Mouse (Mus musculus): ENCODE results near the gene Glb1l2.

Gene Glb1l2

GRCm38 (mm10) chr9:26805935-26806666, at the start of gene Glb1l2:
Gene Glb1l2 (minus strand): TSS chr9:26806468.
- peak; percentile 97 for DNase-seq

- no peak for DNase-seq
These were observed 24.8 kb upstream of the Glb1l2 start for GRCm38 (mm10) chr9:26831089-26831488.

GRCm38 (mm10) chr9:26819942-26820341, 13.7 kb upstream of the Glb1l2 start:
- DNase-seq = no peak

GRCm38 (mm10) chr9:26808735-26809134, 2.5 kb upstream of the Glb1l2 start:
- DNase-seq = no peak

GRCm38 (mm10) chr9:26804321-26804720, 1.9 kb downstream of the Glb1l2 start:
- peak; percentile 23 for DNase-seq

- DNase-seq = peak; percentile 78
These were observed 5.9 kb downstream of the Glb1l2 start for GRCm38 (mm10) chr9:26800357-26800756.

- peak; percentile 58 for DNase-seq
These were observed 7.5 kb downstream of the Glb1l2 start for GRCm38 (mm10) chr9:26798731-26799130.

GRCm38 (mm10) chr9:26798205-26798604, 8.1 kb downstream of the Glb1l2 start:
- DNase-seq = peak; percentile 30

GRCm38 (mm10) chr9:26792829-26793228, 13.4 kb downstream of the Glb1l2 start:
- no peak for DNase-seq

GRCm38 (mm10) chr9:26783414-26783975, 22.8 kb downstream of the Glb1l2 start:
- DNase-seq = no peak

- peak; percentile 15 for DNase-seq
These were observed 27.8 kb downstream of the Glb1l2 start for GRCm38 (mm10) chr9:26778421-26778820.

GRCm38 (mm10) chr9:26776122-26776902, 30.0 kb downstream of the Glb1l2 start:
- DNase-seq = peak; percentile 60

- DNase-seq = no peak
These were observed 30.6 kb downstream of the Glb1l2 start for GRCm38 (mm10) chr9:26775700-26776099.

- DNase-seq = no peak
These were observed 38.1 kb downstream of the Glb1l2 start for GRCm38 (mm10) chr9:26768181-26768580.

GRCm38 (mm10) chr9:26762477-26762876, 43.8 kb downstream of the Glb1l2 start:
- DNase-seq = no peak

GRCm38 (mm10) chr9:26760576-26760975, 45.7 kb downstream of the Glb1l2 start:
- DNase-seq = no peak

- peak; percentile 28 for DNase-seq
These were observed 46.2 kb downstream of the Glb1l2 start for GRCm38 (mm10) chr9:26760081-26760480.

GRCm38 (mm10) chr9:26748893-26749292, 57.4 kb downstream of the Glb1l2 start:
- no peak for DNase-seq

- DNase-seq = no peak
These were observed 59.1 kb downstream of the Glb1l2 start for GRCm38 (mm10) chr9:26747121-26747520.

- DNase-seq = no peak
These were observed 63.5 kb downstream of the Glb1l2 start for GRCm38 (mm10) chr9:26742817-26743216.

GRCm38 (mm10) chr9:26737116-26737515, 69.2 kb downstream of the Glb1l2 start:
- DNase-seq = no peak

- no peak for DNase-seq
These were observed 72.3 kb downstream of the Glb1l2 start for GRCm38 (mm10) chr9:26733986-26734385.

GRCm38 (mm10) chr9:26733206-26733891, 72.9 kb downstream of the Glb1l2 start, which contains the start of gene B3gat1:
Gene B3gat1 (plus strand): TSS chr9:26733728.
- DNase-seq = no peak
